Mouse (Mus musculus) lung, embryonic 15.5 days (tissue): ENCODE data around the gene Letm1. TPM values are rescaled to one million over a fixed set of nuclear protein-coding genes. Genes with fewer than 3 reads are reported as not detected.
A peak's percentile ranks its signal among the peaks of the same experiment; 100 is the strongest.

ENCODE experiments used
- ATAC-seq: fragments of 200-750 bp; cut with Nextera tagmentation; 2 replicates; pipeline ENCODE4 v1.8.0; 2017; ENCODE audit warnings: moderate number of reproducible peaks, borderline replicate concordance; ENCODE audit not compliant: low FRiP score, low TSS enrichment; ENCODE audit errors: extremely low read depth
- H3K27ac ChIP-seq: fragments of 300-500 bp; sonication (generic); 2 replicates; pipeline ENCODE4 v1.5.1; 2015; ENCODE audit warnings: moderate library complexity, mild to moderate bottlenecking, inconsistent platforms
- H3K27me3 ChIP-seq: fragments of 300-500 bp; sonication (generic); 2 replicates; pipeline ENCODE4 v1.6.1; 2015; ENCODE audit warnings: inconsistent platforms
- H3K36me3 ChIP-seq: fragments of 300-500 bp; sonication (generic); 2 replicates; pipeline ENCODE4 v1.6.1; 2015; ENCODE audit warnings: inconsistent platforms
- H3K4me1 ChIP-seq: fragments of 300-500 bp; sonication (generic); 2 replicates; pipeline ENCODE4 v1.6.1; 2015; ENCODE audit warnings: inconsistent platforms
- H3K4me2 ChIP-seq: fragments of 300-500 bp; sonication (generic); 2 replicates; pipeline ENCODE4 v1.6.1; 2015; ENCODE audit warnings: inconsistent platforms, mild to moderate bottlenecking, moderate library complexity
- H3K4me3 ChIP-seq: fragments of 300-500 bp; sonication (generic); 2 replicates; pipeline ENCODE4 v1.5.1; 2015; ENCODE audit warnings: mild to moderate bottlenecking, inconsistent platforms
- H3K9ac ChIP-seq: fragments of 300-500 bp; sonication (generic); 2 replicates; pipeline ENCODE4 v1.6.1; 2015; ENCODE audit warnings: inconsistent platforms
- H3K9me3 ChIP-seq: fragments of 300-500 bp; sonication (generic); 2 replicates; pipeline ENCODE4 v1.6.1; 2016; ENCODE audit warnings: inconsistent platforms
- WGBS: fragments of 180-500 bp; shearing (Covaris S2); methylation state at CpG from one replicate; pipeline ENCODE4 v1.1.7; 2015; 5-methylcytosine and 5-hydroxymethylcytosine counted together
- polyA plus RNA-seq: library from polyadenylated mRNA; unstranded; fragments of >200 nt; fragmentation: Nextera tagmentation; extraction: Ambion mirVana; gene quantifications from 2 replicates; pipeline ENCODE4 v1.2.1, GENCODE M21; 2015

Letm1 gene
- polyA plus RNA-seq: 46.4 and 47.1 TPM in 2 replicates

DNA sequence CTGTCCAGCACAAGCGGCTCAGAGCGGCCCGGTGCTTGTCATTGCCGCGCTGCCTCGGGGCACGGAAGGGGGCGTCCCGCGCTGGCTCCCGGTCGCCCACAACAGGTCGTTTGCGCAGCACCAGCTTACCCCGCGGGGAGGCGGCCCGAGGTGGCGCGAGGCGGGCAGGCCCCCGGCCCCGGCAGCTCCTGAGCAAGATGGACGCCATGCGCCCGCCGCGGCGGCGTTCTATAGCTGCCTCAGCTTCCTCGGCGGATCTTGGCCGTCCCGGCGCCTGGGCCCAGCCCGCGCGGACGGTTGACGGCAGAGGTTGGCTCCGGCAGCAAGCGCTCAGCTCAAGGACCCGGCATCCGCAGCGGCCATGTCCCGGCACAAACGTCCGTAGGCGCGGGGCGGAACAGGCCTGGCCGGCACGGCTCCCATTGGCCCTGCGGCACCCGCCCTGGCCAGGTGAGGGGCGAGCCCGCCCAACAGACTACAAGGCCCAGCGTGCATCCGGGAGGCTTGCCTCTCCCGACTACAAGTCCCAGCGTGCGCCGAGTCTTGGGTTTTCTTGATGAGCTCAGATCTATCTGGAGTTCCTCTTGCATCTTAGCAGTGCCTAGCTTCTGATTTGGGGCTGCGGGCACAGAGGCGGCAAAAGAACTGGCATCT lies at the start of gene Letm1:
Letm1 (minus strand) TSS at position 473 of the 654 bp plus-strand sequence.
- no peaks in the 10 kb centered on the region for H3K9me3 ChIP-seq
- peak within 1 kb of the TSS; percentile 81 for H3K27ac ChIP-seq
- H3K4me1 ChIP-seq: peaks cover 15% of the 10 kb centered on the region
- peak within 1 kb of the TSS; percentile 77 for H3K4me3 ChIP-seq
- 0% methylated on average over 55 of the region's 65 CpGs for WGBS
- peaks cover 5% of the 10 kb centered on the region for H3K36me3 ChIP-seq
- ATAC-seq: peak; percentile 100
- peak within 1 kb of the TSS; percentile 71 for H3K9ac ChIP-seq
- peak within 1 kb of the TSS; percentile 76 for H3K4me2 ChIP-seq
- H3K27me3 ChIP-seq: no peaks in the 10 kb centered on the region

DNA sequence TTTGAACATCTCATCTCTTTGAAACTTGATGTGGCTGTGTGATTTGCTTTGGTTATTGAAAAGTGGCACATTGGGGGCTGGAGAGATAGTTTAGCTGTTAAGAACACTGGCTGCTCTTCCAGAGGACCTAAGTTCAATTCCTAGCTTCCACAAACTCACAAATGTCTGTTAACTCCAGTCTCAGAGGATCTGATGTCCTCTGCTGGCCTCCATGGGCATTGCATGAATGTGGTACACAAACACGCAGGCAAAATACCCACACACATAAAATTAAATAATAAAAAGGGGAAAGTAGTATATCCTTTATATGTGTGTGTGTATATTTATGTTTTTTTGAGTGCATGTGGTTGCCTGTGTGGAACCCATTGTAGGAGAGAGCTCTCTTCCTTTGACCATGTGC lies 48.2 kb upstream of the Letm1 start:
- Histone ChIP-seq H3K4me2 (no peak overlapping the region), H3K27ac (no peak overlapping the region), H3K9ac (no peak overlapping the region), H3K36me3 (peaks cover 6% of the 10 kb centered on the region; the same call in 1 of the 2 replicates), H3K27me3 (no peaks in the 10 kb centered on the region), H3K4me1 (peaks cover 3% of the 10 kb centered on the region; the same call in 1 of the 2 replicates), H3K4me3 (no peak overlapping the region), H3K9me3 (no peaks in the 10 kb centered on the region)
- no peak for ATAC-seq
- WGBS: 68% methylated on average over 1 of the region's 1 CpGs

DNA sequence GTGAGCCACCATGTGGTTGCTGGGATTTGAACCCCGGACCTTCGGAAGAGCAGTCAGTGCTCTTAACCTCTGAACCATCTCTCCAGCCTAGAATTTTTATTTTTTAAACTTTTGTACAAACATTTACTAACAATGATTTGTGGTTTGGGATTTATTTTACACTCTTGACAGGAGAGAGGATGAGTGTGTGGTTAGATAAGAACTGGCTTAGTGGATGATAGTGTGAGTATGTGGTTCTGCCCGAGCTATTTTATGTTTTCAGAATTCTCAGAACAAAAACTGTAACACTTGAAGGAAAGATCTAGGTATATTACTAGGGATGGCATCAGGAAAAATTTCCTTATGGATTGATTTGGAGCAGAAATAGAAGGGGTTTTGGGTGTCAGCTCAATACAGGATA lies 47.3 kb upstream of the Letm1 start:
- no peak overlapping the region for H3K4me3 ChIP-seq
- no peak for ATAC-seq
- 85% methylated on average over 3 of the region's 3 CpGs for WGBS

DNA sequence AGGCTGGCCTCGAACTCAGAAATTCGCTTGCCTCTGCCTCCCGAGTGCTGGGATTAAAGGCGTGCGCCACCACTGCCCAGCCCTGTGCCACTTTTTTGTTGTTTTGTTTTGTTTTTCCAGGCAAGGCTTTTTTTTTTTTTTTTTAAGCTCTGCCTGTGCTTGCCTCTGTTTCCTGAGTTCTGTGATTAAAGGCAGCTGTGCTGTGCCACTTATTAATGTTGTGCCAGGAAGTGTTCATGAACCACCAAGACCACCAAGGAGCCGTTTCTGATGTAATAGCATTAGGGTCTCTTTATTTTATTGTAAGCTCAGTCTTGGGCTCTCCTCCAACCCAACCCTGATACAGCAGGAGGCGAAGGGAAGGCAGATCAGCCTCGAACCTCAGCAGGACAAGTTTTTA lies 45.5 kb upstream of the Letm1 start:
- no peak for ATAC-seq
- Histone ChIP-seq H3K4me3 (no peak overlapping the region), H3K4me2 (no peak overlapping the region), H3K27ac (no peak overlapping the region), H3K9me3 (no peaks in the 10 kb centered on the region), H3K36me3 (peaks cover 6% of the 10 kb centered on the region; the same call in 1 of the 2 replicates), H3K27me3 (no peaks in the 10 kb centered on the region), H3K9ac (no peak overlapping the region), H3K4me1 (peaks cover 10% of the 10 kb centered on the region; the same call in 1 of the 2 replicates)
- WGBS: 80% methylated on average over 8 of the region's 8 CpGs

More for the DNA sequence above, 47.3 kb upstream of the Letm1 start:
- Histone ChIP-seq H3K9ac (no peak overlapping the region), H3K4me2 (no peak overlapping the region), H3K9me3 (no peaks in the 10 kb centered on the region), H3K36me3 (peaks cover 6% of the 10 kb centered on the region; the same call in 1 of the 2 replicates), H3K4me1 (peaks cover 3% of the 10 kb centered on the region; the same call in 1 of the 2 replicates), H3K27me3 (no peaks in the 10 kb centered on the region), H3K27ac (no peak overlapping the region)

DNA sequence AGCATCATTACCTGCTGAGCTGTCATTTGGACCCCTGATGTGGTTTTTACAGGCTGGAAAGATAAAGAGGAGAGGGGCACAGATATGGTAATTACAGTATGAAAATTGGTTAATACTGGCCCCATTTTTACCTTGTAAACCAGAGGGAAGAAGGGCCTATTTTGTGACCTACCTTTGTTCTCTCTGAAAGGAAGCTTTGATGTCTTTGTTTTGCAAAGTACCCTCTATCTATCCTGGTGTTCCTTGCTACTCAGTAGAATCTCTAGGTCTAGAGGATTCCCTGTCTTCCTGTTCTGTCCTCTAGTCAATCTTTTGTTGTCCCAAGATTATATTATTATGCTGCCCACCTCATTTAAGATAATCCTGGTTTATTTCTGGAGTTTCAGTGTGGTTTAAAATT lies 43.4 kb upstream of the Letm1 start:
- Histone ChIP-seq H3K4me3 (no peak overlapping the region), H3K36me3 (peaks cover 6% of the 10 kb centered on the region; the same call in 1 of the 2 replicates), H3K27ac (no peak overlapping the region), H3K9ac (no peak overlapping the region), H3K4me2 (no peak overlapping the region), H3K4me1 (peaks cover 21% of the 10 kb centered on the region), H3K9me3 (no peaks in the 10 kb centered on the region), H3K27me3 (no peaks in the 10 kb centered on the region)
- ATAC-seq: no peak

DNA sequence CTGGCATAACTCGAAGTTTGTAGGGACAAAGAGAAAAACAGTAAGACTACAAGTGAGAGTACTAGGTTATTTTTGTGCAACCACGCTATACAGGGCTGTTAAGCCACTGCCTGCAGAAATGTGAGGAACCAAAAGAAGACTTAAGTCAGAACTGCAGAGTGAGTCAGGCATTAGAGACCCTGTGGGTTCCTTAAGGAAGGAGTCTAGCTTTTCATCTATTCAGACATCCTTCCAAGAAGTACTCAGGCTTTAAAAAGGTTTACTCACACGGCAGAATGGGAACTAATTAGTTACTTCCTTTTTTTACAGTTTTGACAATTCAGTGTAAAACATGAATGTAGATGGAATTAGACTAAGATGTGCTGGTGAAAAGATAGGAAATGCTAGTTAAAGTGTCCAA lies 39.8 kb upstream of the Letm1 start:
- H3K4me2 ChIP-seq: peak overlapping the region; percentile 81
- no peaks in the 10 kb centered on the region for H3K36me3 ChIP-seq
- H3K9ac ChIP-seq: peak overlapping the region; percentile 100
- no peak overlapping the region for H3K27ac ChIP-seq
- no peaks in the 10 kb centered on the region for H3K9me3 ChIP-seq
- 30% methylated on average over 3 of the region's 3 CpGs for WGBS
- H3K27me3 ChIP-seq: no peaks in the 10 kb centered on the region
- ATAC-seq: no peak
- H3K4me3 ChIP-seq: peak overlapping the region; percentile 100
- H3K4me1 ChIP-seq: peaks cover 38% of the 10 kb centered on the region

DNA sequence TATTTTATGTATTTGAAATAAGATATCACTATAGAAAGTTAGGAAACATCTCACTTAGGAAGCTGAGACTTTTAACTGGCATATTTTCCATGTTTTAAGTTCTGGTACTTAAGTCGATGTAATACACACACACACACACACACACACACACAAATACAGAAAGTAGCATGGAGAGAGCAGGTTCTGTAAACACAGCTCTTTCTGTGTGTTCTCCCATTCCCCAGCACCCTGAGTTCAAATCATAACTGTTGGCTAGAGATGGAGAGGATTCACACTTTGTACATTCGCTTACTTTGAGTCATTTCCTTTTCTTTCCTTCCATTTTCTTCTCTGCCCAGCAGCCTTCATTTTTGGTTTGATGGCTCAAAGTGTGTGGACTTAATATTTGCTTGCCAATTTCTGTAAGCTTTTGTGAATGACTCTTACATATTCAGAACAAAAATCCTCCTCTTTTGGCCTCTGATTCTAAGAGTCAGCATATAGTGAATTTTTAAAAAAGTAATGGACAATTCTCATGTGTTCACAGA lies 39.3 kb upstream of the Letm1 start:
- H3K9me3 ChIP-seq: no peaks in the 10 kb centered on the region
- no peaks in the 10 kb centered on the region for H3K27me3 ChIP-seq
- H3K36me3 ChIP-seq: no peaks in the 10 kb centered on the region
- ATAC-seq: no peak
- H3K4me3 ChIP-seq: peak overlapping the region; percentile 100
- 19% methylated on average over 2 of the region's 2 CpGs for WGBS
- peak overlapping the region; percentile 81 for H3K4me2 ChIP-seq
- H3K27ac ChIP-seq: no peak overlapping the region
- peak overlapping the region; percentile 100 for H3K9ac ChIP-seq
- peaks cover 38% of the 10 kb centered on the region for H3K4me1 ChIP-seq

DNA sequence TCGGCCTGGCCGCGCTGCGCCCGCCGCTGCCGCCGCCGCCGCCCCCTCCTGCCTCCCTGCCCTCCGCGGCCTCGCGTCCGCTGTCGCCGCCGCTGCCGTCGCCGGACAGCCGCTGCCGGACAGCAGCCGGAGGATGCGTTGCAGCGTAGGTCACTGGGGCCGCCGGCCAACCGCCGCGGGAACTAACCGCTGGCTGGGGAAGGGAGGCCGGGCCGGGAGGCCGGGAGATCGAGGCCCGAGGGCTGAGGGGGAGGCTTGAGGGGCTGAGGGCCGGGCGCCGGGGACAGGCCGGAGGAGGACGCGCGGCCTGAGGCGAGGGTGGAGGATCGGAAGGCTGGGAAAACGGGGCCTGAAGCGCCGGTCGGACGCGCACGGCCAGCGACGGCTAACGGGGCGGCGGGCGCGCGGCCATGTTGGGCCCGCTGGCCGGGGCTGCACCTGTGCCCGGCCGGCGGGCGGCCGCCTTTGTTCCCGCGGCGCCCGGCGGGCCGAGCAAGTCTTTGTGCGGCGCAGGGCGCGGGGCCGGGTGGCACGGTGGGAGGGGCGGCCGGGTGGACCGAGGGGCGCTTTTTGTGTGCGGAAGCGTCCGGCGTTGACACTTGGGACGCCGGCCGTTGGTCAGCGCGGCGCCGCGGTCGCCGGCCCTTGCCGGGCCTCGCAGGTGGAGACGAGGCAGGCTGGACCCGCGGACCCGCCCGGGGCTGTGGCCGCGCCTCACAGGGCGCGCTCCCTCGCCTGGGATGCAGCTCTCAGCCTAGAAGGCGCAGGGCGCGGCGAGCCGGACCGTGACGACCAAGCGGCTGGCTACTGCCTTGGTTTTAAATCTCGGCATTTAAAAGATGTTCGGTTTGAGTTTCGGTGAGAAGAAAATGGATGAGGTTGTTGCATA lies 38.4 kb upstream of the Letm1 start:
- WGBS: under 1% methylated on average over 96 of the region's 121 CpGs
- H3K27me3 ChIP-seq: no peaks in the 10 kb centered on the region

DNA sequence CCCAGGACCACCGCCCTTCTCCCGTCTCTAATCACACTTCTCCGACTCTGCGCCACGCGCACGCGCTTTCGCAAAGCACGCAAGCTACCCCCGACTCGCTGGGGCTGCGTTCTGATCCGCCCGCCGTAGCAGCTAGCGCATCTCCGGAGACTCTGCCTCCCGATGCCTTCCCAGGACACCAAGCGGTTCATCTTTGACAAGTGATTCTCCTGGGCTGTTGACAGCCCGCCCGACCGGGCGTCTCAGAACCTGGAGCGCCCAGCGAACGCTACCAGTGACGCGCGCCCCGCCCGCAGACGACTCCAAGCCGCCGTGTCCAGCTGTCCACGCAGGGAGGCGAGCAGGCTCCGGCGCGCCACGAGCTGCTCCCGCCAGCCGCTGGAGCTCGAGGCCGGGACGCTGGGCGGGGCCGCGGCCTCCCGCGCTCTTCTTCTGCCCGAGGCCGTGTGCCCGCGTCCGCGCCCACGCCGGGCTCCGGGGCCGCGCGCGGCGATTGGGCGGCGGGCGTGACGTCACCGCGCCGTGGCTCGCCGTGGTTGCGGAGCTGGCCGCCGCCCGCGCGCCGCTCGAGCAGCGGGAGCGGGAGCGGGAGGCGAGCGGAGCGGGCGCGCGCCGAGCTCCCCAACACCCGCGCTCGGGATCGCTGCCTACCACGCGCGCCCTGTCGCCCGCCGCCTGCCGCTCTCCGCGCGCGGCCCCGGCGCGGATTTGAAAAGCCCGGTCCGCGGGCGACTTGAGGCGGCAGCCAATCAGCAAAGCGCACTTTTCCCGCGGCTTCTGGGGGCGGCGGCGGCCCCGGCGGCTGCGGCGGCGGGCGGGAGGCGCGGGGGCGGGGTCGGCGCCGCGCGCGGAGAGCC lies 37.5 kb upstream of the Letm1 start, which contains the start of gene Nsd2:
Nsd2 (plus strand) TSS at position 850 of the 857 bp plus-strand sequence.
- ATAC-seq: peak; percentile 89
- Histone ChIP-seq H3K9me3 (no peaks in the 10 kb centered on the region), H3K27me3 (no peaks in the 10 kb centered on the region), H3K4me2 (peak within 1 kb of the TSS; percentile 81), H3K4me1 (peaks cover 38% of the 10 kb centered on the region), H3K4me3 (peak within 1 kb of the TSS; percentile 100), H3K27ac (peak within 1 kb of the TSS; percentile 98), H3K36me3 (no peaks in the 10 kb centered on the region), H3K9ac (peak within 1 kb of the TSS; percentile 100)
- under 1% methylated on average over 95 of the region's 136 CpGs for WGBS

More for the DNA sequence above, 38.4 kb upstream of the Letm1 start:
- no peaks in the 10 kb centered on the region for H3K9me3 ChIP-seq
- H3K27ac ChIP-seq: peak overlapping the region; percentile 98
- peak; percentile 39; the same call in 1 of the 2 replicates for ATAC-seq
- H3K36me3 ChIP-seq: no peaks in the 10 kb centered on the region
- H3K4me1 ChIP-seq: peaks cover 38% of the 10 kb centered on the region
- H3K9ac ChIP-seq: peak overlapping the region; percentile 100
- H3K4me3 ChIP-seq: peak overlapping the region; percentile 100
- peak overlapping the region; percentile 81 for H3K4me2 ChIP-seq

DNA sequence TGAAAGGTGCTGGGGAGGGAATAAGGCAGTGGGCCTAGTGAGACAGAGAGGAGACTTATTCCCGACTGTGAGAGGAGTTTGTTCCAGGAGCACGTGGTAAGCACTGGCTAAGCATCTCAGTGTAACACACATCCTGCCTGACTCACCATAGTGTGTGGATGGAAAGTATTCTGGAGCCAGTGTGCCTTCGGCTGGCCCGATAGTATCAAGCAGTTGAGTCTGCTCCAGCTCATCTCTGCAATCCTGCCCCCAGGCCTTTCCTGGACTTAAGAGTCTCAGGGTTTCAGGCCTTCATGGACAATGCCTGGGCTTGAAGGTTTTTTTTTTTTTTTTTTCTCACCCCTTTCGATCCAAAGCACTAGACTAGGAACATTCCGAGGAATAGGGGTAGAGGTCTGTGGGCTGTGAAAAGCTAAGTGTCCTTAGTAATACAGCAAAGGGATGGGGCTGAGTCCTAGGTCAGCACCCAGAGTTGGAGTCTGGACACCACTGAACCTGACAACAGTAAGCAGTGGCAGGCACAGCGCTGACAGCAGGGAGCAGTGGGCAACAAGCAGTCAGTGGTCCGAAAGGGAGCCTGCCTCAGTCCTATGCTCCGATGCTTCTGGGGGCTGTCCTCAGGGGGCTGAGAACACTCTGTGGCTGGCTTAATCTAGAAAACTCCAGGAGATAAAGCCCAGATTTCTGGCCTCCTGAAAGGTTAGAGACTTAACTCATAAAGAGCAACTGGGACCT lies 36.7 kb upstream of the Letm1 start:
- Histone ChIP-seq H3K27ac (peak overlapping the region; percentile 98), H3K4me2 (peak overlapping the region; percentile 81), H3K4me1 (peaks cover 38% of the 10 kb centered on the region), H3K9ac (peak overlapping the region; percentile 100), H3K36me3 (no peaks in the 10 kb centered on the region), H3K9me3 (no peaks in the 10 kb centered on the region), H3K27me3 (no peaks in the 10 kb centered on the region), H3K4me3 (peak overlapping the region; percentile 100)
- WGBS: 12% methylated on average over 9 of the region's 9 CpGs
- ATAC-seq: peak; percentile 10; the same call in 1 of the 2 replicates
